Mouse (Mus musculus) kidney, adult 2 months (tissue): ENCODE data around the gene Ksr2. TPM values are rescaled to one million over a fixed set of nuclear protein-coding genes. Genes with fewer than 3 reads are reported as not detected.

Source experiments
- DNase-seq: peaks from one replicate; pipeline ENCODE4 v3.0.0; 2021
- H3K27ac ChIP-seq: fragments of 200-500 bp; 2 replicates; pipeline ENCODE4 v1.5.1; 2012; ENCODE audit warnings: low read depth, low read length, control low read depth, inconsistent platforms; ENCODE audit not compliant: insufficient read depth
- H3K27me3 ChIP-seq: fragments of 200-500 bp; replicated peaks from 2 replicates; pipeline ENCODE4 v1.6.1; 2012; ENCODE audit warnings: mild to moderate bottlenecking, moderate library complexity, low read length, inconsistent platforms; ENCODE audit not compliant: control insufficient read depth, insufficient read depth
- H3K36me3 ChIP-seq: fragments of 200-500 bp; 2 replicates; pipeline ENCODE4 v1.6.1; 2012; ENCODE audit warnings: mild to moderate bottlenecking, moderate library complexity, low read length, inconsistent platforms; ENCODE audit not compliant: control insufficient read depth, insufficient read depth
- H3K4me1 ChIP-seq: fragments of 200-500 bp; 2 replicates; pipeline ENCODE4 v1.6.1; 2011; ENCODE audit warnings: low read length; ENCODE audit not compliant: control insufficient read depth, insufficient read depth
- H3K4me3 ChIP-seq: fragments of 200-500 bp; 2 replicates; pipeline ENCODE4 v1.5.1; 2011; ENCODE audit warnings: mild to moderate bottlenecking, low read depth, low read length, control low read depth; ENCODE audit not compliant: insufficient read depth
- CTCF ChIP-seq: fragments of 200-500 bp; conservative IDR thresholded peaks from 2 replicates; pipeline ENCODE4 v1.5.1; 2011; ENCODE audit warnings: low read depth, mild to moderate bottlenecking, control low read depth, low read length, moderate library complexity, mixed read lengths; ENCODE audit not compliant: insufficient read depth, insufficient read length
- POLR2A ChIP-seq: fragments of 200-500 bp; IDR thresholded peaks from one replicate; pipeline ENCODE4 v1.6.1; 2011; ENCODE audit warnings: low read depth, low read length, control low read depth
- WGBS: fragments of 180-500 bp; shearing (Covaris S2); methylation state at CpG from one replicate; pipeline ENCODE4 v1.1.7; 2018; 5-methylcytosine and 5-hydroxymethylcytosine counted together
- polyA plus RNA-seq: library from polyadenylated mRNA; depleted of rRNA; stranded (reverse); fragments of >200 nt; gene quantifications from 2 replicates; pipeline ENCODE4 v1.2.3, GENCODE M21; 2012

Ksr2 gene
- polyA plus RNA-seq, 1 experiment = 1.9 TPM

GRCm38 (mm10) chr5:117521701-117522100, 107.9 kb downstream of the Ksr2 start:
- TF ChIP-seq CTCF (no peak), POLR2A (no peak)
- WGBS = 78% methylated on average over 4 of the region's 4 CpGs
- H3K36me3 ChIP-seq = no peaks in the 10 kb centered on the region
- no peak overlapping the region for H3K4me3 ChIP-seq
- peaks cover 4% of the 10 kb centered on the region; the same call in 1 of the 2 replicates for H3K4me1 ChIP-seq
- no peaks in the 10 kb centered on the region for H3K27me3 ChIP-seq
- peak; percentile 79 for DNase-seq
- peak overlapping the region; percentile 5; the same call in 1 of the 2 replicates for H3K27ac ChIP-seq

GRCm38 (mm10) chr5:117522471-117522870, 108.7 kb downstream of the Ksr2 start:
- no peak for DNase-seq
- Histone ChIP-seq H3K4me3 (no peak overlapping the region), H3K36me3 (no peaks in the 10 kb centered on the region), H3K27ac (no peak overlapping the region), H3K27me3 (no peaks in the 10 kb centered on the region), H3K4me1 (peaks cover 4% of the 10 kb centered on the region; the same call in 1 of the 2 replicates)
- 0 out of 2 replicates have a peak, but pooled peaks have one; percentile 2 for TF ChIP-seq CTCF
- TF ChIP-seq POLR2A = no peak
- 77% methylated on average over 4 of the region's 4 CpGs for WGBS

- H3K27me3 ChIP-seq = no peaks in the 10 kb centered on the region
- 73% methylated on average over 10 of the region's 10 CpGs for WGBS
- TF ChIP-seq CTCF (no peak), POLR2A (no peak)
- H3K36me3 ChIP-seq = no peaks in the 10 kb centered on the region
- H3K4me3 ChIP-seq = no peak overlapping the region
- DNase-seq = peak; percentile 10
- no peak overlapping the region for H3K27ac ChIP-seq
- peaks cover 4% of the 10 kb centered on the region; the same call in 1 of the 2 replicates for H3K4me1 ChIP-seq
Observed at GRCm38 (mm10) chr5:117523010-117523409, 109.2 kb downstream of the Ksr2 start.

- 44% methylated on average over 6 of the region's 6 CpGs for WGBS
- DNase-seq = no peak
Observed at GRCm38 (mm10) chr5:117530991-117531390, 117.2 kb downstream of the Ksr2 start.

GRCm38 (mm10) chr5:117539221-117539620, 125.4 kb downstream of the Ksr2 start:
- Histone ChIP-seq H3K27ac (no peak overlapping the region), H3K4me3 (no peak overlapping the region), H3K36me3 (no peaks in the 10 kb centered on the region), H3K27me3 (no peaks in the 10 kb centered on the region), H3K4me1 (no peaks in the 10 kb centered on the region)
- TF ChIP-seq POLR2A (no peak), CTCF (no peak)
- 89% methylated on average over 3 of the region's 3 CpGs for WGBS
- no peak for DNase-seq

More at GRCm38 (mm10) chr5:117530991-117531390, 117.2 kb downstream of the Ksr2 start:
- TF ChIP-seq CTCF (no peak), POLR2A (no peak)
- Histone ChIP-seq H3K27me3 (no peaks in the 10 kb centered on the region), H3K4me1 (no peaks in the 10 kb centered on the region), H3K27ac (no peak overlapping the region), H3K4me3 (no peak overlapping the region), H3K36me3 (no peaks in the 10 kb centered on the region)

- 32% methylated on average over 8 of the region's 8 CpGs for WGBS
- Histone ChIP-seq H3K4me1 (no peaks in the 10 kb centered on the region), H3K4me3 (no peak overlapping the region), H3K36me3 (no peaks in the 10 kb centered on the region), H3K27ac (no peak overlapping the region), H3K27me3 (no peaks in the 10 kb centered on the region)
- TF ChIP-seq CTCF (no peak), POLR2A (no peak)
- no peak for DNase-seq
Observed at GRCm38 (mm10) chr5:117541654-117542053, 127.9 kb downstream of the Ksr2 start.

- H3K27ac ChIP-seq = no peak overlapping the region
- no peak for DNase-seq
- H3K36me3 ChIP-seq = no peaks in the 10 kb centered on the region
- no peaks in the 10 kb centered on the region for H3K27me3 ChIP-seq
- no peak overlapping the region for H3K4me3 ChIP-seq
- H3K4me1 ChIP-seq = no peaks in the 10 kb centered on the region
- TF ChIP-seq POLR2A (no peak), CTCF (no peak)
- 62% methylated on average over 25 of the region's 25 CpGs for WGBS
Observed at GRCm38 (mm10) chr5:117546694-117547268, 133.0 kb downstream of the Ksr2 start.
